Mouse (Mus musculus) stomach, postnatal 0 days (tissue): Measurements from ENCODE around the gene Lrrc3.

Experiments used
- CTCF ChIP-seq: IDR thresholded peaks from 2 replicates; pipeline ENCODE4 v1.5.1; 2016; ENCODE audit warnings: antibody characterized with exemption, low read depth, mild to moderate bottlenecking, moderate library complexity
- EP300 ChIP-seq: optimal IDR thresholded peaks from 2 replicates; pipeline ENCODE3; 2016; ENCODE audit warnings: antibody characterized with exemption

DNA sequence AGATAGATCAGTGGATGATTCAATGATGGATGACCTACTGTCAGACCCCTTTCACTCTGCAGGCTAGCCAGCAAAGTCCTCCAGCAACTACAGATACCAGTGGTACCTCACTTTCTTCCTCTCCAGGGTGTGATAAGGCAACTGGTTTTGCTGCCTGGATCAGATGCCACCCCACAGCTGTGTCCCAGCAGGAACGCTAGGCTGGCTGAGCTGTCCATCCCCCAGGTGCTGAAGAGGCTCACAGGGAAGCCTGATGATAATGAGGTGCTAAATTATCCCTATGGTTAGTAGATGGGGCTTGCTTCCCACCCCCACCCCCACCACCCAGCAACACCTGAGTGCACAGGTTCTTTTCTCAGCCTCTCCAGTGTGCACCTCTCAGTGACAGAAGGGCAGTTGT lies 34.8 kb downstream of the Lrrc3 start:
- TF ChIP-seq CTCF (no peak), EP300 (no peak)
